Mouse (Mus musculus): ENCODE measurements at regions not wholly inside any gene's neighbourhood (a gene's known extent, or its start where the extent isn't known, plus 50 kb on each side); places are given as distances from the start of the nearest gene placed in this dataset.

GRCm38 (mm10) chr1:57612171-57612570, 161.8 kb upstream of the Spats2l start:
- H3K4me2 ChIP-seq (replicated peaks), result no peak overlapping the region
- H3K36me3 ChIP-seq, result no peaks in the 10 kb centered on the region
- peaks cover 18% of the 10 kb centered on the region for H3K4me1 ChIP-seq
- H3K27ac ChIP-seq (replicated peaks), result no peak overlapping the region
- H3K9ac ChIP-seq (replicated peaks), result no peak overlapping the region
- ATAC-seq (replicated peaks), result no peak
- no peaks in the 10 kb centered on the region for H3K9me3 ChIP-seq
- peaks cover 9% of the 10 kb centered on the region; the same call in 1 of the 2 replicates for H3K27me3 ChIP-seq
- H3K4me3 ChIP-seq, result no peak overlapping the region
- WGBS, result 64% methylated on average over 4 of the region's 4 CpGs

- H3K27ac ChIP-seq (replicated peaks), result peak overlapping the region; percentile 33; the same call in 1 of the 2 replicates
- no peaks in the 10 kb centered on the region for H3K36me3 ChIP-seq
- peaks cover 18% of the 10 kb centered on the region for H3K4me1 ChIP-seq
- H3K27me3 ChIP-seq, result peaks cover 4% of the 10 kb centered on the region; the same call in 1 of the 2 replicates
- no peaks in the 10 kb centered on the region for H3K9me3 ChIP-seq
- no peak overlapping the region for H3K9ac ChIP-seq (replicated peaks)
- 0 out of 2 replicates have a peak overlapping the region, but pooled peaks have one; percentile 5 for H3K4me3 ChIP-seq
- H3K4me2 ChIP-seq (replicated peaks), result peak overlapping the region; percentile 22
- peak; percentile 44; the same call in 1 of the 2 replicates for ATAC-seq (replicated peaks)
- 22% methylated on average over 17 of the region's 17 CpGs for WGBS
Observed at GRCm38 (mm10) chr1:57612931-57613804, 160.8 kb upstream of the Spats2l start.

- H3K9me3 ChIP-seq, result no peaks in the 10 kb centered on the region
- peaks cover 4% of the 10 kb centered on the region; the same call in 1 of the 2 replicates for H3K4me1 ChIP-seq
- no peak overlapping the region for H3K4me2 ChIP-seq (replicated peaks)
- no peak overlapping the region for H3K4me3 ChIP-seq
- no peak overlapping the region for H3K9ac ChIP-seq (replicated peaks)
- H3K36me3 ChIP-seq, result no peaks in the 10 kb centered on the region
- no peak overlapping the region for H3K27ac ChIP-seq (replicated peaks)
- ATAC-seq (replicated peaks), result no peak
- H3K27me3 ChIP-seq, result peaks cover 4% of the 10 kb centered on the region; the same call in 1 of the 2 replicates
Observed at GRCm38 (mm10) chr1:57615155-57615554, 158.8 kb upstream of the Spats2l start.

- no peaks in the 10 kb centered on the region for H3K27me3 ChIP-seq
- no peak overlapping the region for H3K4me3 ChIP-seq
- H3K9me3 ChIP-seq, result no peaks in the 10 kb centered on the region
- H3K4me2 ChIP-seq (replicated peaks), result no peak overlapping the region
- H3K36me3 ChIP-seq, result no peaks in the 10 kb centered on the region
- ATAC-seq (replicated peaks), result no peak
- H3K9ac ChIP-seq (replicated peaks), result no peak overlapping the region
- H3K4me1 ChIP-seq, result peaks cover 4% of the 10 kb centered on the region; the same call in 1 of the 2 replicates
- H3K27ac ChIP-seq (replicated peaks), result no peak overlapping the region
- WGBS, result 86% methylated on average over 3 of the region's 3 CpGs
Observed at GRCm38 (mm10) chr1:57617316-57617715, 156.6 kb upstream of the Spats2l start.

DNA sequence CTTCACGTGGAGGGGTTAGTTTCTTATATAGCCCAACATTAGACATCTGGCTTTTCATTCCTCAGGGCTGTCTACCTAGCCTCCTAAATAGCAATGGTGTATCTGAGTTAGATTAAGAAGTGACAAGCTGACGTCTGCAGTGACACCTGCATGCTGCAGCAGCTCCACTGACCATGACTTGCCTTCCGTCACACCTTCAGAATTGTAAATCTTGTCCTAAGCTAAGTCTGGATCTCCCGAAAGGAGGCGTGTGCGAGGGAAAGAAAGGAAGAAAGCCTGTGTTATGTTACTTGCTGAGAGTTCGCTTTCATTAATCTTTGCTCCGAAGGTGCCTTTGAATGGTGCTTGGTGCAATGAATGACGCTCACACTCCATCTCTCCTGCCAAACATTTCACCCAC, 151.4 kb upstream of the Spats2l start:
- WGBS, result 76% methylated on average over 9 of the region's 9 CpGs
- ATAC-seq (replicated peaks), result no peak
- Histone ChIP-seq H3K4me3 (no peak overlapping the region), H3K9ac (replicated peaks) (no peak overlapping the region), H3K27ac (replicated peaks) (no peak overlapping the region), H3K36me3 (no peaks in the 10 kb centered on the region), H3K9me3 (no peaks in the 10 kb centered on the region), H3K4me2 (replicated peaks) (no peak overlapping the region), H3K27me3 (no peaks in the 10 kb centered on the region), H3K4me1 (no peaks in the 10 kb centered on the region)

DNA sequence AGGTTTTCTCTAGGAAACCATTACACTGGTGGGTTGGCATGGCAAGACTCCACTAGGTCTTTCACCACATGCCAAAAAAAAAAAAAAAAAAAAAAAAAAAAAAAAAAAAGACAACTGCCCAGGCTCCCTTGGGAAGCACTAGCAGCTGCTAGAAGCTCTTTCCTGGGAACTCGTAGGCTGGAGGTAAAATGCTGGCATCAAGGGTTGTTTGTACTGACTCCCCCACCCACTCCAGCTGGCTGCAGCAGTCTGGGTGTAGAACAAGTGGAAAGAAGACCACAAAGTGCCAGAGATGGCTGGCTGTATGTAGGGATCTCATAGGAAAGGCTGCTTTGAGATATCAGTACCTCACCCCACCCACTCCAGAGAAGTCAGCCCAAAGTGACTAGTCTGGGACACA, 140.0 kb upstream of the Spats2l start:
- WGBS, result 30% methylated on average over 1 of the region's 1 CpGs
- H3K9me3 ChIP-seq, result no peaks in the 10 kb centered on the region
- no peaks in the 10 kb centered on the region for H3K36me3 ChIP-seq
- H3K9ac ChIP-seq (replicated peaks), result no peak overlapping the region
- H3K4me2 ChIP-seq (replicated peaks), result no peak overlapping the region
- ATAC-seq (replicated peaks), result no peak
- no peaks in the 10 kb centered on the region for H3K4me1 ChIP-seq
- H3K27ac ChIP-seq (replicated peaks), result no peak overlapping the region
- no peak overlapping the region for H3K4me3 ChIP-seq
- H3K27me3 ChIP-seq, result no peaks in the 10 kb centered on the region

- Histone ChIP-seq H3K27me3 (no peaks in the 10 kb centered on the region), H3K9ac (replicated peaks) (no peak overlapping the region), H3K4me1 (peaks cover 6% of the 10 kb centered on the region), H3K4me3 (no peak overlapping the region), H3K4me2 (replicated peaks) (no peak overlapping the region), H3K9me3 (no peaks in the 10 kb centered on the region), H3K36me3 (no peaks in the 10 kb centered on the region), H3K27ac (replicated peaks) (no peak overlapping the region)
- 73% methylated on average over 5 of the region's 5 CpGs for WGBS
- no peak for ATAC-seq (replicated peaks)
Observed at GRCm38 (mm10) chr1:57642131-57642530, 131.8 kb upstream of the Spats2l start.

DNA sequence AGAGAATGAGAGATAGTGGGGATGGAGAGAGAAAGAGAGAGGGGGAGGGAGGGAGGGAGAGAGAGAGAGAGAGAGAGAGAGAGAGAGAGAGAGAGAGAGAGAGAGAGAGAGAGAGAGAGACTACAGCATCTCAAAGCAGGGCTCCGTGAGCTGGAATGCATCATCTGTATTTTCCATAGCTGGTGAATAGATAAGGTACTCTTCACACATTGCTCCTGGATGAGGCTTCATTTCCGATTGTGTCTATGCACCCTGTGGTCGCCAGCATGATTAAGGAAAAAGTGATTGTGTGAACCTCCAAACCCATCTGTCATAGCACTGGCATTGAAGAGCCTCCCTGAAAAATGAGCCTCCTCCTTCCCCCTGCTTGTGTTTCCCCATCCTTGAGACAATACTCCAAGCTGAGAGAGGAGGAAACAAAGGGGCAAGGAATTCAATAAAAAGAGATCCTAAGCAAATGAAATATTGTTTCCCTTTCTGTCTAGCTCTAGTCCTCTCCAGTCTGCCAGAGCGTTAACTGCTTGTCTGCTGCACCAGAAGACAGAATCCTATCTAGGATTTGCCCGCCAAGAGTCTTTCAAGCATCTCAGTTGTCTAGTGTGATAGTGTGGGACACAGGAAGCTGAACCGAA, 130.4 kb upstream of the Spats2l start:
- Histone ChIP-seq H3K27ac (replicated peaks) (peak overlapping the region; percentile 64), H3K9ac (replicated peaks) (no peak overlapping the region), H3K36me3 (no peaks in the 10 kb centered on the region), H3K4me3 (no peak overlapping the region), H3K4me2 (replicated peaks) (no peak overlapping the region), H3K27me3 (no peaks in the 10 kb centered on the region), H3K4me1 (peaks cover 6% of the 10 kb centered on the region), H3K9me3 (no peaks in the 10 kb centered on the region)
- no peak; the same call in 1 of the 2 replicates for ATAC-seq (replicated peaks)
- WGBS, result 49% methylated on average over 6 of the region's 6 CpGs

- Histone ChIP-seq H3K4me2 (replicated peaks) (no peak overlapping the region), H3K27ac (replicated peaks) (no peak overlapping the region), H3K36me3 (no peaks in the 10 kb centered on the region), H3K4me1 (no peaks in the 10 kb centered on the region), H3K9me3 (no peaks in the 10 kb centered on the region), H3K4me3 (no peak overlapping the region), H3K9ac (replicated peaks) (no peak overlapping the region), H3K27me3 (no peaks in the 10 kb centered on the region)
- ATAC-seq (replicated peaks), result no peak
- whole genome bisulfite sequencing, result 72% methylated on average over 5 of the region's 5 CpGs
Observed at GRCm38 (mm10) chr1:57664962-57665361, 109.0 kb upstream of the Spats2l start.

DNA sequence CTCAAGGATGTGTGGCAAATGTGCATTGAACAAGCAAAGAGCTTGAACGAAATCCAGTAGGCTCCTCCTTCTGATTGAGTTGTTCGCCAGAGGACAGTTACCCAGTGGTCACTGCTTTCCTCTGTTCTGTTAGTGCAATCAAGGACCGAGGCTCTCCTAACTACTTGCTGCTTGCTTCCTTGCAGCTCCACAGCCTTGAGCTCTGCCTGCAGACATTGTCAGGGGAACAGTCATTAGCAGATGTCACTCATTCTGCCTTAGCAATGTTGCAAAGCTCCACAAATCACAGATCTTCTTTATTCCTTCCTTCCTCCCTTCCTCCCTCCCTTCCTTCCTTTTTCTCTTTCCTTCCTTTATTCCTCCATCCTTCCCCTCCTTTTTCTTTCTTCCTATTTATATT, 108.2 kb upstream of the Spats2l start:
- no peak overlapping the region for H3K4me2 ChIP-seq (replicated peaks)
- ATAC-seq (replicated peaks), result no peak
- WGBS, result 58% methylated on average over 3 of the region's 3 CpGs

GRCm38 (mm10) chr1:57666179-57666693, 107.7 kb upstream of the Spats2l start:
- ATAC-seq (replicated peaks), result peak; percentile 53; the same call in 1 of the 2 replicates

More for the DNA sequence above, 108.2 kb upstream of the Spats2l start:
- Histone ChIP-seq H3K36me3 (no peaks in the 10 kb centered on the region), H3K27me3 (no peaks in the 10 kb centered on the region), H3K9ac (replicated peaks) (no peak overlapping the region), H3K4me3 (no peak overlapping the region), H3K27ac (replicated peaks) (peak overlapping the region; percentile 27; the same call in 1 of the 2 replicates), H3K9me3 (no peaks in the 10 kb centered on the region), H3K4me1 (no peaks in the 10 kb centered on the region)

GRCm38 (mm10) chr1:57673415-57673814, 100.5 kb upstream of the Spats2l start:
- H3K9ac ChIP-seq (replicated peaks), result no peak overlapping the region
- no peak overlapping the region for H3K4me3 ChIP-seq
- no peaks in the 10 kb centered on the region for H3K9me3 ChIP-seq
- H3K27ac ChIP-seq (replicated peaks), result peak overlapping the region; percentile 63
- no peaks in the 10 kb centered on the region for H3K36me3 ChIP-seq
- no peaks in the 10 kb centered on the region for H3K27me3 ChIP-seq
- no peak overlapping the region for H3K4me2 ChIP-seq (replicated peaks)
- peaks cover 15% of the 10 kb centered on the region for H3K4me1 ChIP-seq
- no peak for ATAC-seq (replicated peaks)
- 53% methylated on average over 2 of the region's 2 CpGs for WGBS

More at GRCm38 (mm10) chr1:57666179-57666693, 107.7 kb upstream of the Spats2l start:
- no peak overlapping the region for H3K9ac ChIP-seq (replicated peaks)
- H3K27ac ChIP-seq (replicated peaks), result peak overlapping the region; percentile 27; the same call in 1 of the 2 replicates
- no peaks in the 10 kb centered on the region for H3K36me3 ChIP-seq
- no peaks in the 10 kb centered on the region for H3K27me3 ChIP-seq
- no peak overlapping the region for H3K4me2 ChIP-seq (replicated peaks)
- no peaks in the 10 kb centered on the region for H3K9me3 ChIP-seq
- no peaks in the 10 kb centered on the region for H3K4me1 ChIP-seq
- 59% methylated on average over 6 of the region's 6 CpGs for WGBS
- H3K4me3 ChIP-seq, result no peak overlapping the region
